Mouse (Mus musculus): ENCODE results near the gene Cybrd1.

Cybrd1 gene

DNA sequence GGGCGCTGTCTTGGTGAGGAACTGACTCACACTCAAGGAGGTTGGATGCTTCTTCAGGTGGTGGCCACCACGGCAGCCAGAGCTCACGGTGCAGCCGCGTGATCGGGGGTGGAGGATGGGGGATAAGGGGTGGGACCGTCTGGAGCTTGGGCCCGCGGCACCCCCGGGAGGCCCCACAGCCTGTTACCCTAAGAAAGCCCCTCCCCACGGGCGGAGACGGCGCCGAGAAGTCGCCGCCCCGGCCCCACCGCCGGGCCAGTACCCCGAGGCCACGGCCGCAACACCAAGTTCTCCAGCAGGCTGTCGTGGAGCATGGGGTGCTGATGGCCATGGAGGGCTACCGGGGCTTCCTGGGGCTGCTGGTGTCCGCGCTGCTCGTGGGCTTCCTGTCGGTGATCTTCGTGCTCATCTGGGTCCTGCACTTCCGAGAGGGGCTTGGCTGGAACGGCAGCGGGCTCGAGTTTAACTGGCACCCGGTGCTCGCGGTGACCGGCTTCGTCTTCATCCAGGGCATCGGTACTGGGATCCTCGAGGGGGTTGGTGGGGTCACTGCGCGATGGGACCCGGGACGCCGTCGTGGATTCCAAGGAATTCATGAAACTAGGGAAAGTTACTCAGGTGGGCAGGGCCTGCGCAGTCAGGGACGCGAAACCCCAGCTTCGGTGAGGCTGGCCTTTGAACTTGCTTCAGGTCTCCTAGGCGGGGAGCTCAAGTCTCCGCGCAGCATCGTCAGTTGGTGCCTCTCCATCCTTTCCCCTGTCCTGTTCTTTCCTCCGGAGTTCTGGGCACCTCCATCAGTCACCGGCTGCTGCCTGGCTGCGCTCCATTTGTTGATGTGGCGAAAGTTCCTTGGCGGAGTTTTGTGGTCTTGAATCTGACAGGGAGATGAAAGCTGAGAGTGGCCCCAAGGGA, at the start of gene Cybrd1:
Gene Cybrd1, plus strand, starts transcription at position 127 of the 912 bp plus-strand sequence.
- peak; percentile 42 to 70 for DNase-seq

DNA sequence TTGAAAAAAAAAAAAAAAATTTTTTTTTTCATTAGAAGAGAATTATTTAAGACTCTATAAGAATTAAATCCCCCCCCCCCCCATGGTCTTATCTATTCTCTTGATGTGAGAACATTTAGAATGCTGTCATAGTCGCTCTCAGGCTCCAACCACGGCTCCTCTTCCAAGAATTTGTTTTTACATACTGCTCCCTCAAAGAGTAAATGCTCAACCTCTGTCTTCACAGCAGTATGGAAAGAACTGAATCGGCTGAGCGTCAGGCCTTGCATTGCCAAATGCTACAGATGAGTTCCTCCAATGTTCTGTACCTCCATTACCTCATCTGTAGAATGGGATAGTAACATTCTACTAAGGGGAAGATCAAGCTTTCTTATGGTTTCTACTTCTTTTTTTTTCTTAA, 46.1 kb upstream of the Cybrd1 start:
- DNase-seq, result no peak

DNA sequence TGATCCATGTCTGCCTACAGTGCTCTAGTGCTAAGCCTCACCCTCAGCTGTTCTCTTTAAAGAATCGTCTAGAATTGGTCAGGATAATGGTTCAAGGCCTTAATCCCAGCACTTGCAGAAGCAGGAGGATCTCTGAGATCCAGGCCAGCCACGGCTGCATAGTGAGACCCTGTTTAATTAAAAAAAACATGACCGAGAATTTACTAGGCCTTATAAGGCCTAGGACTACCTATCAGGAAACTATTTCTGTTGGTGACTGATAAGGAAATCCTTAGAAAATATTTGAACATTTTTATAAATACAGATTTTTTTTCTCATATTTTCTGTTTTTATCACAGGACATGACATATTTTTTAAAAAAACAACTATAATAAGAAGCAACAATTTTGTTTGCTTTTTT, 44.4 kb upstream of the Cybrd1 start:
- DNase-seq, result no peak

DNA sequence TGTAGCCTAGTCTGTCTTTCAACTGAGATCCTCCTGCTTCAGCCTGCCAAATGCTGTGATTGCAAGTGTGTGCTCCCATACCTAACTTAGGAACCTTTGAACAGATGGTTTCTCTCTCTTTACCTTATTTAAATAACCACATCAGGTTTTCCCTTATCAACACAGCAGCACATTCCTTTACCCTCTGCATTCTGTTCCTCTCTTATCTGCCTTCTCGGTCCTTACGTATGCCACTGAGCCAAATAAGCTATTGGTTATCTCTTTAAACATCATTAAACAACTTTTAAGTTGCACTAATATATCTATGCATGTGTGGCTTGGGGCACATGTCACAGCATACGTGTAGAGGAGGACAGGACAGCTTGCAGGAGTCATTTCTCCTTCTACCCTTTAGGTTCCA, 43.9 kb upstream of the Cybrd1 start:
- no peak for DNase-seq

DNA sequence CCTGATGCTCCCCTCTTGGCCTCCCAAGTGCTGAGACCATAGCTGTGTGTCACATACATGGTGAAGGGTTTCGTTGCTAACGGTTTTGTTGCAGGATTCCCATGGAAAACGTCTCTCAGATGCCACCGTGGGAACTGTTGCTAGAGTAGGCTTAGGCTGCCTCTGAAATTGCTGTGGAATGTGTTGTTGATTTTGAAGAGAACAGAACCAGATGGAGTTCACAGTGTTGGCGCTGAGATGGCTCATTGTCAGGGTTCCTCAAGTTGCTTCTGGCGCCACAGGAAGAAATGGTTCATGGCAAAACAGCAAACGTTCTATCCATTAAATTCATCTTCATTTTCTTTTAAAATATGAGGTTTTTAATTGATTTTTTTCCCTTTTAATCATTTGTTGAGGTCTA, 35.3 kb upstream of the Cybrd1 start:
- DNase-seq, result no peak

DNA sequence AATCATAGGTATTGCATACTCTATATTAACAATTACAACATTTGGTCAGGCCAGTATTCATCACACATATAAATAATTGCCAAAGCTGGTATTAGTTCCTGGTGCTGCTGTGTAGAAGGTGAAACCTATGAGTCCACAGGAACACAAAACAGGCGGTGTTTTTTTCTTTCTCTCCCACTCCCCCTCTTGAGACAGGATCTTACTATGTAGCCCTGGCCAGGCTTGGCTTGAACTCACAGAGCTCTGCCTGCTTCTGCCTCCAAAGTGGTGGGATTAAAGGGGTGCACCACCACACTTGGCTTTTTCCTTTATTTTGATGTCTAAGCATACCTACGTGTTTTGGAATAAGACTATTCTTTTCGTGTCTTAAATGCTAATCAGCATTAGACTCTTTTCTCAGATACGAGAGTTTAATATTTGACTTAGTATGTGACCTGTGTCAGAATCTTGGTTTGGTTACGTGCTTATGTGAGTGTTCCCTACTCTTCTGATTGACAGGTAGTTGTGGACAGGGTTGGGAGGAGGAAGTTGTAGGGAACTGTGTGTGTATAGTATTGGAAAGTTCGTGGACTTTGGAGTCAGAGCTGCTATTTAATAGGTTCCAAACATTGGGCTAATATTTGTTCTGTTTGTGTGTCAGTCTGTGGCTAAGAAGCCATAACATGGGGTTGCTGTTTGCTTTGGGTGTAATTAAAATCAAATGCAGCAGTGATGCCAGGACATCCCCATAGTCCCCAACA, 34.1 kb upstream of the Cybrd1 start:
- DNase-seq, result no peak

DNA sequence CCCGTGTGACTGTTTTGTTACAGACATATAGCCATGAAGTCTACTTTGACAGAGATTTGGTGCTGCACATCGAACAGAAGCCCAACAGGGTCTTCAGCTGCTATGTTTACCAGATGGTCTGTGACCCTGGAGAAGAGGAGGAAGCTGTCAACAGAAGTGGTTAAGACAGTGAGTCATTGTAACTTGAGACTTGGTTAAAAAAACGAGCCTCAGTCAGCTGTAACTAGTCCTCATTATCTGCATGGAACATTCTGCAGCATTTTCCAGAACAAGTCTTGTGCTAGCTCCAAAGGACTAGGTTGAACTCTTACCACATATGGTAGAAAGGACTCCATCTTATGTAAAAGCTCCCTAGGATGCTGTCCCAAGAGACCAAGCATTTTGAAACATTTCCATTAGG, 28.0 kb upstream of the Cybrd1 start:
- DNase-seq, result no peak

DNA sequence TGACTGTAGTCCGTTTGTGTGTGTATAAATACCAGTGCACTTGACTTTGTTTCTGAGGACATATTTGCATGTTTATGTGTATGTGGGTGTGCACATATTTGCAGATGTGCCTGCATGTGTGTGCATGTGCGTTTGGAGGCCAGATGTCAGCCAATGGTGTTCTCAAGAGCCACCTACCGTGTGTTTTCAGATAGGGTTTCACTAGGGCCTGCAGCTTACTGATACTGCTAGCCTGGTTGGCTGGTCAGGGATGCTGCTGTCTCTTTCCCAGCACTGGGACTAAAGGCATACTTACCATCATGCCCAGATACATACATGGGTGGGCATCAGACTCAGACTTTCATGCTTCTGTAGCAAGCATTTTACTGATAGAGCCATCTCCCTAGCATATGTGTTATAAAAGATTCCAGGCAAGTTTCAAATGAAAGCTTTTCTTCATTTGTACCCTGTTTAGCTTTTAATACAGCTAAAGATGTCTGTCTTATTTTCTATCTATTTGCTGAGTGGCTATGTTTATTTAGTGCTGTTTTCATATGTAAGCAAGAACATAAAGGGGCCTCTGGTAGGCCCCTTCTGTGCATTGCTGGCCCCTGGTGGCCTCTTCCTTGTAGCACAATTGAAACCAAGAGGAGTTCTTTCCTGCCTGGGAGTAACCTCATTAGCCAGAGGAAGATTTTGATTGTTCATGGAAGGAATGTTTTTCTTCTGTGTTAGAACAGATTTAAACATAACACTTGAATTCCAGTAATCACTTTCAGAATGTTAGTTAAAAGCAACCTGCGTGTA, 26.9 kb upstream of the Cybrd1 start:
- DNase-seq, result peak; percentile 28 to 29

DNA sequence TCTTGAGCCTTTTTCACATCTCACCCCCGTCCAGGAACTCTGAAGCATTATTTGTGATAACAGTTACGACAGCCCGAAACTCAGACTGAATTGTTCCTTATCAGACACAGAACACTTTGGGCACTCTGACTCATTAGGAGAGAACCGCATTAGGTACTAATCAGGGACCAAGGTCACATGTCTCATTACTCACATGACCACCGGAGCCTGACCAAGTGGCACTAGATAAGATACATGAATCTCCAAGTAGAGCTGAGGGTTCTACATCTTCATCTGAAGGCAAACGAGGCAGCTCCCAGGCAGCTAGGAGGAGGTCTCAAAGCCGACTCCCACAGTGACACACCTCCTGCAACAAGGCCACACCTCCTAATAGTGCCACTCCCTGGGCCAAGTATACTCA, 21.6 kb upstream of the Cybrd1 start:
- DNase-seq, result no peak

DNA sequence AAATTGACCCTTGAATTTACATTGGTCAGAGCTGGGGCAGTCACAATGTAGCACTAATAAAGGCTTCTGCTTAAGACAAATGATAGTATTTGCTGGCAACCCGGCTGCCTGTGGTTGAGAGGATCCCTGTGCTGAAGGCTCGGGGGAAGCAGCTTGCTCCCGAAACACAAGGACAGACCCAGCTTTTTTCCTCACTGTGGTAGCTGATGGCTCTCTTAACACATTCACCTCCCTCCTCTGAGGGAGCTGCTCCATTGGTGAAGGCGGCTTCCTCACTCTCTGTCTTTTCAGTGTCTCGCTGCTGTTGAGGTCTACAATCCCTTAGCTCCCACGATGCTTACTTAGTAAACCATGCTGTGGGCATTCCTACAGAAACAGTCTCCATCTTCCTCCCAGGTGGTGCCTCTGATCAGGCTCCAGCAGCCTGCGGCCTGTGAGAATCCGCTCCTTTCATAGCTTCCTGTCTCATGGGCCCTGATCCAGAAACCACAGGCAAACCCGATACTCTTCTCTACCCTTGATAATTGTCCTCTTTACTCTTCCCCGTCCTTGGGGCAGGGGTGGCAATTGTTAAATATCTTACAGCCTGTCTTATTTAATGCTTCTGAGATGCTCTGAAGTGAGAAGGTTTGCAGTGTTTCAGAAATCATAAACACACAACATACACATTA, 15.0 kb upstream of the Cybrd1 start:
- no peak for DNase-seq

DNA sequence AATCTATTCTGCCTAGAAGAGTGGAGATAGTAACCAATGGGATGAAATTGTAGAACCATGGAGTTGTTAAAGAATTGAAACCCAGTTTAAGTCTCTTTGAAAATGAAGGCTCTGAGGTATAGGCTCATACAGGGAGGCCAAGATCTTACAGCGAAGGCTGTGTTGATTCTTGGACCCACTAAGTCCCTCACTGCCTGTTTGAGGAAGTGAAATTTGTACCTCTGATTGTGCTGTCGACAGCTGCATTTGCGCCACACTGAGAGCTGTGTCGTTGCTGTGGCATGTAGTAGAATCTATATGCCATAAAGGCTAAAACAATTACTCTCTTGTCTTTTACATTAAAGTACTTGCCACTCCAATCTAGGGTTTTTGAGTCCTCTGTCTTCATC, 14.4 kb upstream of the Cybrd1 start:
- no peak for DNase-seq

DNA sequence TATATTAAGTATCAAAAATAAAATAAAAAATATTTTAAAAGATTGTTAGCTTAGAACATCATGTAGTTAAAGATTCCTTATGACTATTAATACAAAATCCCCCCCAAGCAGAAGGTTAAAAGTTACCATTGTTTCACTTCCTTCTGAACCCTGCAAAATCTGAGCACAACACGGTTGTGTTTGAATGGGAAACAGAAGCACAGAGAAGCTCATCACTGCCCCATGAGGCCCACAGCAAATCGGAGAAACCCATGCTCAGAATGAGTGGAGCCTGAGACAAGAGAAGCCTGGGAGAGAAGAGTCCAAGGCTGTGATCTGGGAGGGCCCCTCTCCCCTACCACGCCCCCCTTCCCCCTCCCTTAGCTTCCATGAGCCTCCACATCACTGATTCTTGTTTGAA, 13.0 kb upstream of the Cybrd1 start:
- no peak for DNase-seq

DNA sequence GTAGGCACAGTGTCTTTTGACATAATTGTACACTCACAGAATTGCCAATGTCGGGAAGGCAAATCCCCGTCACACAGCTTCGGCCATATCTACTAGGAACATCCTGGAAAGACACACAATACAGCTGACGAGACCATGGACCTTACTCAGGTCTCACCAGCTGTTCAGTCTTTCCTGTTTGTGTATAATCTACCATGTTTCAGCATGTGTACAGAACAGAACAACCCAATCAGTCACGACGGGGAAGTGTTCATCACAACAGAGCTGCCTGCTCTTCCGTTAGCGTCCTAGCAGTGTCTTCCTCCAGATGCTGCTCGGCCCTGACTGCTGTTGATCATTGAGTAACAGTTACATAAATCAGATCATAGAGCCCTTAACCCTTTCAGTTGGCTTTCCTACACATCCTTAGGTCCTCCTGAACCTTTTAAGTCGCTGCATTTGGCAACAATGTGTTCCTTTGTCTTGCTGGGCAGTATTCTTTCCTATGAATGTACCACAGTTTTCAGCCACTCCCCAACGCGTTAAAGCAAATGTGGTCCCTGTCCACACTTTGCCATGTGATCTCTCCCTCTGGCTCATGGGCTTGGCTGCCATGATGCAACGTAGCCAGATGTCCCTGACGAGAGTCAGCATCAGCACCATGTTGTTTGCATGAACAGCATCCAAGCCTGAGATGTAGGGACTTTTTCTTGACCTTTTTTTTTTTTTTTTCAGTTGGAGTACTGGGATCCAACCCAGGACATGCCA, 12.1 kb upstream of the Cybrd1 start:
- DNase-seq, result no peak

DNA sequence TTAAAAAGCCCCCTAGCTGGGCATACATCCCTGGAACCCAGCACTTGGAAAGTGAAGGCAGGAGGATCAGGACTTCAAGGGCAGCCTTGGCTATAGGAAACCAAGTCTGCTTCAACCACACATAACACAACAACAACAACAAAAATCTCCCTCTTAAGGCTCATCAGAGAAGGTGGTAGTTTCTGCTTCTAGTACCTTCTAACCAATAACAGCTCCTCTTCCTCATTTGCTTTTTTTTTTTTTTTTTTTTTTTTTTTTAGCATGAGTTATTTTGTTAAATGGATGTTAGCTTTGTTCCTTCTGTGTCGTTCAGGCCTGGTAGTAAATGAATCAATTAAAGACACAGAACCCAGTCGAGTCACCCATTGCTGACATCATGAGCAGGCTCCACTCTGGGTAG, 10.5 kb upstream of the Cybrd1 start:
- DNase-seq, result no peak

DNA sequence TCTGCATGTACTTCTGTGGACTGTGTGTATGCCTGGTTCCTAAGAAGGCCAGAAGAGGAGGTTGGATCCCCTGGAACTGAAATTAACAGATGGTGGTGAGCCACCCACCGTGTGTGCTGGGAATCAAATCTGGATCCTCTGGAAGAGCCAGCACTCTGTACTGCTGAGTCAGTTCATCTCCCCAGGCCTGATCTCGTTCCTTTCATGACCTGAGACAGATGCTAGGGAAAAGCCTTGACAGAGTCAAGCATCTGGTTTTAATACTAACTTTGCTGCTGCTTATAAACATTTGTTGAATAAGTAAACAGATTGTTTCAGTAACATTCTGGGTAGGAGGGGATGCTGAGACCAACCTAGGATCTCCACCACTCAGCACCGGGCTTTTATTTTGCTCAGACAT, 9.2 kb upstream of the Cybrd1 start:
- DNase-seq, result no peak

DNA sequence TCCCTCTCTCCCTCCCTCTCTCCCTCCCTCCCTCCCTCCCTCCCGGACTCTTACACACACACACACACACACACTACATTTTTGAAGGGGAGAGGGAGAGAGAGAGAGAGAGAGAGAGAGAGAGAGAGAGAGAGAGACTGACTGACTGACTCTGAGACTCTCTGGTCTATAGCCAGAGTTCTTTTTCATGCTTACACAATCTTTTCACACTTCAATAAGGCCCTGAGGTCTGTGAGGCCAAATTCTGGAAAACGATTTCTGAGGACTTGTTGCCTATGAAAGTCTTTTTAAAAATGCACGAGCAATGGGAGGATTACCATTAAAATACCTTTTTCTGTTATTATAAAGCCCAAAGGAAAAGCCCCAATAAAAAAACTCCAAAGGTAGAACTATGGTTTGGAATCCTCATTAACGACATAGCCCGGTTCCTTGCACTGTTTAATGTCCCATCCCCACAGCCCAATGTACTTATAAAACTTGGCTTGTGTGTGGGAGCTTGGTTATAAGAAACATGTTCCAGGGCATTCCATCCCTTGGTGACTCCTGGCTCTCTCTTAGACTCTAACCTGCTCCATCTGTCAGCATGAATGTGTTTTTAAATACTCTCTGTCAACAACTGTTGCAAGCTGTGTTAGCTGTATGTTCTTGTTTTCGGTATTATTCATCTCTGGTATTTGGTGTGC, 4.1 kb upstream of the Cybrd1 start:
- no peak for DNase-seq

DNA sequence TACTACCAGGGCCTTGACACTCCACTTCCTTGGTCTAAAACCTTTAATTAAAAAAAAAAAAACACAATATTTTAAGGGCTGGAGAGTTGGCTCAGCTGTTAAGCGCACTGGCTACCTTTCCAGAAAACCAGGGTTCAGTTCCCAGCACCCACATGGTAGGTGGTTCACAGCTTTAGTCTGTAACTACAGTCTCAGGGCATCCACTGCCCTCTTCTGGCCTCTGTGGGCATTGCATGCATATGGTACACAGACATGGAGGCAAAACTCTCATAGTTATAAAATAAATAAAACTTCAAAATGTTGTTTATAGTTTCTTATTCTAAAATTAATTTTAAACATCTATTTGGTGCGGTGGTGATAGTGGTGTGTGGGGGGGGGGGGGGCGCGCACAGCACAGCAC, 1.6 kb upstream of the Cybrd1 start:
- DNase-seq, result no peak

DNA sequence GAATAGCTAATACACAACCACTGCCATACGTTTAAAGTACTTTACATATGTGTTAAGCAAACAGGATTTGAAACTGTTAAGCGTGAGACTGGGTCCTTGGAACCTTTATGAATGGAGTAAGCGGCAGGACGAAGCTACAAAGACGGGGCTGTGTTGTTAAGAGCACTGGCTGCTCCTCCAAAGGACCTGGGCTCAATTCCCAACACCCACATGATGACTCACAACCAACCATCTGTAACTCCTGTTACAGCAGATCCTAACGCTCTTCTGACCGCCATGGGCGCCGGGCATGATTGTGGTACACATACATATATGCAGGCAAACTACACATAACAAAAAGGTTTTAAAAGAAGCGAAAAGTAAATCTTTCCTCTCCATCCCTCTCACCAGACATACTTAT, 3.1 kb downstream of the Cybrd1 start:
- no peak for DNase-seq

DNA sequence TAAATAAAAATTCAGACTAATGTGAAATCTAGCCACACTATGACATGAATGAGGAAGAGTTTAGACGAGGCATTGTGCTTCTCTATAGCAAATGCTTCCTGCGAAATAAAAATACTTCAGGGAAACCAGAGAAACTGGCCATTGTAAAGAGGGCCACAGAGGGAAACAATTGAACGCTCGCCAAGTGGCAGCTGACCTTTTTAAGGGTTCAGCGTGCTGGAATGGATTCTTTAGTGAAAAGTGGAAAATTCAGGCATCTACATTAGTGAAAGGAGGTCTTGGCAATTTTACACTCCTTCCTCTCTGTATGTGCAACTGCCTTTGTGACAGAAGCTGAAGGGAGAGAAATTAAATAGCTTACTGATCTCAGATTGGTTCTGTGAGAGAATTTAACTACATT, 3.7 kb downstream of the Cybrd1 start:
- DNase-seq, result no peak

DNA sequence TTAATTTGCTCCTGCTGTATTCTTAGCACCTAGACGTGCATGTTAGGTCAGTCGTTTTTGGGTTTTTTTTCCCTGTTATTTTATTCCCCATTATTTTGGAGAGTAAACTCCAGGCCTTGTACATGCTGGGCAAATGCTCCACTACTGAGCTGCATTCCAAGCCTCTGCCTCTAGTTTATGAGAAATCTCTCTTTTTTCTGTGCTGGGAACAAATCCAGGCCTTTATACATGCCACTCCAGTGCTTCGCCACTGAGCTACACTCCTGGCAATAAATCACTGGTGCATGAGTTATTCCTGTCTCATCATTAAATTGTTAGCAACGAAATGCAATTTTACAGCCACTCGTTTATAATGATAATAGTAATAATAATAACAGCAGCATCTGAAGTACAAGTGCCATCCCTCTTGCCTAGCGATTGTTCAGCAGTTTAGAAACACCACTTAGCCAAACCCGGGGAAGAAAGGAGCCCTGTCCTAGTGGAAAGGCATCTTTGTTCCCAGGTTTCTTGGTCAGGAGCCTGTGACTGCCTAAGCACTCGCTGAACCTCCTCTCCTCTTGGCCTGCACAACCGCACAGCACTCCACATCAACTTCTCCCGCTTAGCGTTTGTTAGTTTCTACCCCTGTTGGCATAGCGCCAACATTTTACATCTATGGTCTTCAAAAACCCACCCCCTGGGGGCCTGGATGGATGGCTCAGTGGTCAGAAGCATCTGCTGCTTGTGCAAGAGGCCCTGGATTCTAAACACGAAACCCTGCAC, 4.7 kb downstream of the Cybrd1 start:
- DNase-seq, result no peak

DNA sequence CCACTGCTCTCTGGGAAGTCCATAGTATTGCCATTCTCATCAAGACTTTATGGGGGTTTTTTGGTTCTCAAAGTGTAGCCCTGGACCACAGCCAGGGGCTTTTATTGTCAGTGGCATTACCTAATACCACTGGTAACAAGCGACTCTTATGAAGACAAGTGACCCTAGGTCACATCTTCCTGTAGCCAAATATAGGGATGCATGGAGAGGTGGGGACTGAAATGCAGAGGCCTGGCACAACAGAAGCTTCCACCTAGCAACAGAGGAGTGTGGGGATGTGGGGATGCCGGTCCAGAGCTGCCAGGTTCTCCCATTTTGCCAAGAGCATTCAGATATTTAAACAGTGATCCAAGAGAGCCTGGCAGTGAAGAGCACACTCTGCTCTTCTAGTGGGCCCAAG, 5.9 kb downstream of the Cybrd1 start:
- no peak for DNase-seq
